Mouse (Mus musculus): Measurements from ENCODE around the gene Mcam. TPM values are rescaled to one million over a fixed set of nuclear protein-coding genes. Genes with fewer than 3 reads are reported as not detected.

Gene Mcam
- polyA plus RNA-seq, 1 experiment from 2014 or later: 129 TPM

DNA sequence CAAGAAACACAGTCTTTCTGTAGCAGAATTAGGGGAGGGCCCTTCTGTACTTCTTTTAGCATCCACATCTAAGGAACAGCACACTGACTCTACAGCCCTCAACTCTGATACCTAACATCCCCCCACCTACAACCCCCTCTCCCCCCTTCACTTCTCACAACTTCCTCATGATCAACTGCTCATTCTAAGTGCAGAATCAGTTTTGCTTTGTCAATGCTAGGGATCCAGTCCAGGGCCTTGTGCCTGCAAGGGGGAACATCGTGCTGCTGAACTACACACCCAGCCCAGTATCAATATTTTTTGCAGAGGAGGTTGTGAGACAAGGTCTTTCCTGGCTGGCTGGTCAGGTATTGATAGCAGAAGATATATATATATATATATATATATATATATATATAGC is 41.7 kb downstream of the Mcam start:
- Histone ChIP-seq H3K27ac (ENCODE audit: poor library complexity, severe bottlenecking) (peak overlapping the region; percentile 87), H3K27me3 (replicated peaks) (no peaks in the 10 kb centered on the region), H3K4me3 (no peak overlapping the region), H3K9ac (no peak overlapping the region), H3K36me3 (peaks cover 40% of the 10 kb centered on the region), H3K4me1 (replicated peaks) (peaks cover 36% of the 10 kb centered on the region), H3K4me2 (peak overlapping the region; percentile 57), H3K9me3 (replicated peaks) (no peaks in the 10 kb centered on the region)
- ATAC-seq (ENCODE audit: insufficient number of reproducible peaks, low FRiP score): no peak
- 58% methylated on average over 1 of the region's 1 CpGs for WGBS

DNA sequence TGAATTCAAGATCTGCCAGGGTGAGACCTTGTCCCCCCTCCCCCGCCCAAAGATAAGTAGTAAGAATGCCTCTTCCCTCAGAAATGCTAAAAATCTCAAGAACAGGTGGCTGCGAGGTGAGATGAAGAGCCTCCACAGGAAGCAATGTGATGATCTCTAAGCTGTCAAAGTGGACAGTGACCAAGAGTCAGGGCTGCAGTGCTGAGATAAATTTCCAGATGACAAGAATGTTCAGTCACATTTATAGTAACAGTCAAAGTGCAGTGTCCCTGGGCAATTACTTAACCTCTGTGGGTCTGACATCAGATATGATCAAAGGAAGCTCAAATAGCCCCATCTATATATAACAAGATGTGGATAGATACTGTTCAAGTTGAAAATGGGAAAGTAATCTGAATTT is 43.1 kb downstream of the Mcam start:
- 54% methylated on average over 2 of the region's 2 CpGs for WGBS

GRCm38 (mm10) chr9:44178389-44178788 is 44.1 kb downstream of the Mcam start:
- Histone ChIP-seq H3K4me2 (no peak overlapping the region), H3K4me1 (replicated peaks) (peaks cover 40% of the 10 kb centered on the region), H3K27me3 (replicated peaks) (no peaks in the 10 kb centered on the region), H3K27ac (ENCODE audit: poor library complexity, severe bottlenecking) (peak overlapping the region; percentile 46; the same call in 1 of the 2 replicates), H3K36me3 (peaks cover 19% of the 10 kb centered on the region), H3K9ac (no peak overlapping the region), H3K9me3 (replicated peaks) (no peaks in the 10 kb centered on the region), H3K4me3 (no peak overlapping the region)
- no peak for ATAC-seq (ENCODE audit: insufficient number of reproducible peaks, low FRiP score)
- WGBS: 81% methylated on average over 14 of the region's 14 CpGs

More for the DNA sequence above, 43.1 kb downstream of the Mcam start:
- H3K9ac ChIP-seq: no peak overlapping the region
- H3K27ac ChIP-seq (ENCODE audit: poor library complexity, severe bottlenecking): peak overlapping the region; percentile 56
- H3K36me3 ChIP-seq: peaks cover 27% of the 10 kb centered on the region
- H3K4me1 ChIP-seq (replicated peaks): peaks cover 40% of the 10 kb centered on the region
- H3K4me3 ChIP-seq: no peak overlapping the region
- no peak for ATAC-seq (ENCODE audit: insufficient number of reproducible peaks, low FRiP score)
- H3K9me3 ChIP-seq (replicated peaks): no peaks in the 10 kb centered on the region
- H3K4me2 ChIP-seq: no peak overlapping the region
- no peaks in the 10 kb centered on the region for H3K27me3 ChIP-seq (replicated peaks)

GRCm38 (mm10) chr9:44178811-44179210 is 44.5 kb downstream of the Mcam start:
- Histone ChIP-seq H3K4me2 (no peak overlapping the region), H3K4me3 (no peak overlapping the region), H3K9ac (no peak overlapping the region), H3K4me1 (replicated peaks) (peaks cover 40% of the 10 kb centered on the region), H3K9me3 (replicated peaks) (no peaks in the 10 kb centered on the region), H3K36me3 (peaks cover 19% of the 10 kb centered on the region), H3K27me3 (replicated peaks) (no peaks in the 10 kb centered on the region), H3K27ac (ENCODE audit: poor library complexity, severe bottlenecking) (peak overlapping the region; percentile 46; the same call in 1 of the 2 replicates)
- 98% methylated on average over 12 of the region's 12 CpGs for WGBS
- ATAC-seq (ENCODE audit: insufficient number of reproducible peaks, low FRiP score): no peak

DNA sequence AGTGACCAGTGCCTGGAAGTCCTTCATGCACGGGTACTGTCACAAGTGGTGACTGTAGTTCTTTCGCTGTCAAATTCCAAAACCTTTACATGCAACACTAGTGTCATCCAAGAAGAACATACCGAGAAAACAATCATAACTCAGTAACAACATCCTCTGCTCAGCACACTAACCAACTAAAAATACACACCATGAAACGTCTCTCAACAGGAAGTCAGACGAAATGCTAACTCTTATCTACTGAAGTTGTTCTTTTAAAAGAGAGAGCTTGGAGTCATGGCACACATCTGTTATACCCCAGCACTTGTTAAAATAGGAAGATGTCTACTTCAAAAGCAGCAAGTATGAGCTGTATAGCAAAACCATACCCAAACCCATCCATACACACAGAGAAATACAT is 47.3 kb downstream of the Mcam start:
- WGBS: 28% methylated on average over 5 of the region's 5 CpGs
- ATAC-seq (ENCODE audit: insufficient number of reproducible peaks, low FRiP score): no peak
- no peak overlapping the region for H3K4me2 ChIP-seq
- no peaks in the 10 kb centered on the region for H3K27me3 ChIP-seq (replicated peaks)
- H3K4me3 ChIP-seq: no peak overlapping the region
- H3K9ac ChIP-seq: no peak overlapping the region
- peaks cover 34% of the 10 kb centered on the region for H3K4me1 ChIP-seq (replicated peaks)
- peak overlapping the region; percentile 54; the same call in 1 of the 2 replicates for H3K27ac ChIP-seq (ENCODE audit: poor library complexity, severe bottlenecking)
- peaks cover 23% of the 10 kb centered on the region for H3K36me3 ChIP-seq
- no peaks in the 10 kb centered on the region for H3K9me3 ChIP-seq (replicated peaks)

- Histone ChIP-seq H3K4me3 (no peak overlapping the region), H3K9ac (no peak overlapping the region), H3K4me2 (no peak overlapping the region), H3K27me3 (replicated peaks) (no peaks in the 10 kb centered on the region), H3K27ac (ENCODE audit: poor library complexity, severe bottlenecking) (peak overlapping the region; percentile 54), H3K4me1 (replicated peaks) (peaks cover 29% of the 10 kb centered on the region), H3K9me3 (replicated peaks) (no peaks in the 10 kb centered on the region), H3K36me3 (peaks cover 23% of the 10 kb centered on the region)
- no peak for ATAC-seq (ENCODE audit: insufficient number of reproducible peaks, low FRiP score)
- WGBS: 92% methylated on average over 3 of the region's 3 CpGs
Observed at GRCm38 (mm10) chr9:44182260-44182659, 48.0 kb downstream of the Mcam start.

- Histone ChIP-seq H3K4me1 (replicated peaks) (peaks cover 22% of the 10 kb centered on the region), H3K27ac (ENCODE audit: poor library complexity, severe bottlenecking) (no peak overlapping the region), H3K9me3 (replicated peaks) (no peaks in the 10 kb centered on the region), H3K27me3 (replicated peaks) (no peaks in the 10 kb centered on the region), H3K4me2 (no peak overlapping the region), H3K9ac (no peak overlapping the region), H3K36me3 (peaks cover 4% of the 10 kb centered on the region; the same call in 1 of the 2 replicates), H3K4me3 (no peak overlapping the region)
- no peak for ATAC-seq (ENCODE audit: insufficient number of reproducible peaks, low FRiP score)
- WGBS: 74% methylated on average over 12 of the region's 12 CpGs
Observed at GRCm38 (mm10) chr9:44188223-44188622, 54.0 kb downstream of the Mcam start.

DNA sequence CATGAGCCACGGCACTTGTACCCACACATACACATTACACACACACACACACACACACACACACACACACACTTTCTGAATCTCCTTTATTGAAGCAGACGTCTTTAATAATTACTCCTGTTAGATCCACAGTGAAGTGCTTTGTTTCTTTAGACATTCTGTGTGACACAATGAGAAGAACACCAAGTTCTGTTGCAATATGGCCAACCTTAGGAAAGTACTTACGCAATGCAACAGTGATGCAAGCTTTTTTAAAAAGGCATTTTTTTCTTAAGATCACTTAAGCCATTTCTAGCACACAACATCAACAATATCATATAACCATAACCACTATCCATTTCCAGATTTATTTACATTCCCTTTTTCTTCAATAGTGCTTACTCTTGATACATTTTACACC is 56.9 kb downstream of the Mcam start:
- no peaks in the 10 kb centered on the region for H3K27me3 ChIP-seq (replicated peaks)
- 84% methylated on average over 3 of the region's 3 CpGs for WGBS
- peaks cover 29% of the 10 kb centered on the region for H3K4me1 ChIP-seq (replicated peaks)
- H3K9ac ChIP-seq: no peak overlapping the region
- no peak overlapping the region for H3K27ac ChIP-seq (ENCODE audit: poor library complexity, severe bottlenecking)
- peaks cover 3% of the 10 kb centered on the region for H3K36me3 ChIP-seq
- no peak for ATAC-seq (ENCODE audit: insufficient number of reproducible peaks, low FRiP score)
- no peaks in the 10 kb centered on the region for H3K9me3 ChIP-seq (replicated peaks)
- no peak overlapping the region for H3K4me2 ChIP-seq
- no peak overlapping the region for H3K4me3 ChIP-seq

DNA sequence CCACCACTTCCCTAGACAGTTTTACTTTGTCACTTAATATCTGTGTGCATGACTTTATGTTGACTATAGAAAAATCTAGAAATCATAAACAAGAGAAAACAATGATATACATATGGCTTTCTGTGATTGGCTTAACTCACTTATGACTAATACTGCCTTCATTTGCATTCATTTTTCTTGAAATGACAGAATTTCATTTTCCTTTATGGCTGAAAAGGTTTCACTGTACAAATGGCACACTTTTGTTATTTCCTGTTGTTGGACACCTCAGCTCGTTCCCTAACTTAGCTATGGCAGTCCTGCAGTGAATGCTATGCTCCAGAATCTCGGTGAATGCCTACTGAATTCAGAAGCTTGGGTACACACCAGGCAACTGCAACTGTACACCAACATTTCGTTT is 58.0 kb downstream of the Mcam start:
- Histone ChIP-seq H3K4me2 (no peak overlapping the region), H3K27me3 (replicated peaks) (no peaks in the 10 kb centered on the region), H3K4me3 (no peak overlapping the region), H3K9ac (no peak overlapping the region), H3K36me3 (peaks cover 3% of the 10 kb centered on the region), H3K27ac (ENCODE audit: poor library complexity, severe bottlenecking) (no peak overlapping the region), H3K4me1 (replicated peaks) (peaks cover 29% of the 10 kb centered on the region), H3K9me3 (replicated peaks) (no peaks in the 10 kb centered on the region)
- no peak for ATAC-seq (ENCODE audit: insufficient number of reproducible peaks, low FRiP score)
- WGBS: 72% methylated on average over 3 of the region's 3 CpGs

Other genes starting within 250 kb of the Mcam start
- 1.1 and 1.5 TPM in 2 replicates for gene Thy1, start 91.1 kb upstream of the Mcam start, polyA plus RNA-seq (2016; fragmentation: Nextera tagmentation; extraction: Ambion mirVana)
- 51.7 and 62.5 TPM in 2 replicates for gene Usp2, start 67.4 kb upstream of the Mcam start, polyA plus RNA-seq (2016; fragmentation: Nextera tagmentation; extraction: Ambion mirVana)
- gene Mfrp, start 32.7 kb upstream of the Mcam start, polyA plus RNA-seq (2016; fragmentation: Nextera tagmentation; extraction: Ambion mirVana): not detected in 2 replicates
- 0.67 and 1.1 TPM in 2 replicates for gene C1qtnf5, start 27.2 kb upstream of the Mcam start, polyA plus RNA-seq (2016; fragmentation: Nextera tagmentation; extraction: Ambion mirVana)
- gene Gm49380, start 21.0 kb upstream of the Mcam start, polyA plus RNA-seq (2016; fragmentation: Nextera tagmentation; extraction: Ambion mirVana): 0.20 TPM in 1 of 2 replicates, not detected in the other
- gene Rnf26, start 21.0 kb upstream of the Mcam start, polyA plus RNA-seq (2016; fragmentation: Nextera tagmentation; extraction: Ambion mirVana): 48.4 and 51.3 TPM in 2 replicates
- gene Cbl, start 99.6 kb downstream of the Mcam start, polyA plus RNA-seq (2016; fragmentation: Nextera tagmentation; extraction: Ambion mirVana): 18.3 and 20.0 TPM in 2 replicates
- gene Ccdc153, start 106.2 kb downstream of the Mcam start, polyA plus RNA-seq (2016; fragmentation: Nextera tagmentation; extraction: Ambion mirVana): not detected in 2 replicates
- not detected in 2 replicates for gene Pdzd3, start 117.0 kb downstream of the Mcam start, polyA plus RNA-seq (2016; fragmentation: Nextera tagmentation; extraction: Ambion mirVana)
- 6.9 and 7.7 TPM in 2 replicates for gene Nlrx1, start 134.1 kb downstream of the Mcam start, polyA plus RNA-seq (2016; fragmentation: Nextera tagmentation; extraction: Ambion mirVana)
- gene Abcg4, start 154.1 kb downstream of the Mcam start, polyA plus RNA-seq (2016; fragmentation: Nextera tagmentation; extraction: Ambion mirVana): 4.3 and 4.6 TPM in 2 replicates
- gene Hinfp, start 171.2 kb downstream of the Mcam start, polyA plus RNA-seq (2016; fragmentation: Nextera tagmentation; extraction: Ambion mirVana): 16.5 and 18.3 TPM in 2 replicates
- gene C2cd2l, start 185.8 kb downstream of the Mcam start, polyA plus RNA-seq (2016; fragmentation: Nextera tagmentation; extraction: Ambion mirVana): 8.6 and 10.3 TPM in 2 replicates
- 29.7 and 31.4 TPM in 2 replicates for gene Dpagt1, start 191.6 kb downstream of the Mcam start, polyA plus RNA-seq (2016; fragmentation: Nextera tagmentation; extraction: Ambion mirVana)
- 221 and 231 TPM in 2 replicates for gene H2afx, start 200.2 kb downstream of the Mcam start, polyA plus RNA-seq (2016; fragmentation: Nextera tagmentation; extraction: Ambion mirVana)
- 158 and 176 TPM in 2 replicates for gene Hmbs, start 209.8 kb downstream of the Mcam start, polyA plus RNA-seq (2016; fragmentation: Nextera tagmentation; extraction: Ambion mirVana)
- gene Vps11, start 227.2 kb downstream of the Mcam start, polyA plus RNA-seq (2016; fragmentation: Nextera tagmentation; extraction: Ambion mirVana): 19.7 and 21.8 TPM in 2 replicates
- 21.5 and 23.6 TPM in 2 replicates for gene Hyou1, start 245.0 kb downstream of the Mcam start, polyA plus RNA-seq (2016; fragmentation: Nextera tagmentation; extraction: Ambion mirVana)